Mouse (Mus musculus): ENCODE measurements around the gene Fam172a. TPM values are rescaled to one million over a fixed set of nuclear protein-coding genes. Genes with fewer than 3 reads are reported as not detected.
A peak's percentile ranks its signal among the peaks of the same experiment; 100 is the strongest.

The Fam172a gene
- polyA plus RNA-seq, 1 experiment = 19.1 TPM

DNA sequence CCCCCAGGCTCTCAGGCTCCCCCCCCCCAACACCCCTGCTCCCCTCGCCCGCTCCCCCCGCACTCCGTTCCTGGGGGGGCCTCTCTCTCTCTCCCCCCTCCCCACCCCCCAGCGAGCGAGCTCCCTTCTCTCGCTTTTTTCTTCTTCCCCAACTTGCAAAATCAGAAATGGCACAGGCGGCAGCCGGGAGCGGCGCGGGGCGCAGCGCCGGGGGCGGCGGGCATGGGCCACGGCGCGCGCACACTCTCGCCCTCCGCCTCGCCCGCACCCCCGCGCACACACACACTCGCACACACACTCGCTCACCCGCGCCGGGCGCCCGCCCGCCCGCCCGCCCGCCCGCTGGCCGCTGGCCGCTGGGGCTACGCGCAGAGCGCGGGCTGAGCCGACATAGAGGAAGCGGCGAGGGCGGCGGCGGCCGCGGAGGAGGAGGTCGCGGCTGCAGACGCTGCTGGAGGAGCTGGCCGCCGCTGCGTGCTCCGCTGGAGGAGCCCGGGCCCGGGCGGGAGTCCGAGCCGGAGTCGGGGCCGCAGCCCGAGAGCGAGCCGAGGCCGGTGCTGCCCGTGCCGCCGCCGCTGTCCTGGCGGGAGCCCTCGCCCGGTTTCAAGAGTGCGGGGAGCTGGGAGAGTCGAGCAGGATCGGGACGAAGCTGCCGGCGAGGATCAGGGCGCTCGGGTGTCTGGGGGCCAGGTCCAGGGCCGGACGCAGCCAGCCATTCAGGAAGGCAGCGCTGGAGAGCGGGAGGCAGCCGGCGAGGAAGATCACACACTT, 497.2 kb downstream of the Fam172a start:
- TF ChIP-seq CTCF (IDR thresholded peaks at IDR 0.05; ENCODE audit: extremely low read depth, insufficient read depth, low read length) (no peak), POLR2A (IDR thresholded peaks at IDR 0.05; ENCODE audit: extremely low read depth, insufficient read depth, low read length) (no peak)
- Histone ChIP-seq H3K27ac (ENCODE audit: insufficient read depth, low read length) (peak overlapping the region; percentile 99), H3K4me3 (ENCODE audit: insufficient read depth, low read length) (peak overlapping the region; percentile 97), H3K4me1 (ENCODE audit: control insufficient read depth, insufficient read depth, low read length) (no peaks in the 10 kb centered on the region)

DNA sequence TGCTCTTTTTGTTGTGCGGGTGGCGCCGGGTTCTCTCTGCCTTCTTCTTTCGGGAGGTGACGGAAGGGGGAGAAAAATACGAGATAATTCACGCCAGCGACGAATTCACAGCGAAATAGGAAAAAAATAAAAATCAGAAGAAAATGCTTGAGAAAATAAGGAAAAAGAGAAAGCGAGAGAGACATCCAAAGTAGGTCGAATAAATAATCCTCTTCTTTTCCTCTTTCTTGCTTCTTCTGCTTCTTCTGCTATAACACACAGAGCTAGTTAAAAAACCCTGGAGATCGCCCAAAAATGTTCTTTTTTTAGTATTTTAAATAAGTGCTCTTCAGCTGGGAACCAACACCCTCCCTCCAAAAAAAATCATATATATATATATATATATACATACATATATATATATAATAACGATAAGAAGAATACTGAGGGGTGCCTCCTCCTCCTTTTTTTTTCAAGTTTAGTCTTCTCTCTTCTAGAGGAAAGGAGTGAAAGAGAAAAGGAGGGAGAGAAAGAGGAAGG, 497.9 kb downstream of the Fam172a start, which contains the start of gene Nr2f1:
Nr2f1 (minus strand) TSS at position 116 of the 519 bp plus-strand sequence.
- TF ChIP-seq CTCF (IDR thresholded peaks at IDR 0.05; ENCODE audit: extremely low read depth, insufficient read depth, low read length) (no peak), POLR2A (IDR thresholded peaks at IDR 0.05; ENCODE audit: extremely low read depth, insufficient read depth, low read length) (no peak)

DNA sequence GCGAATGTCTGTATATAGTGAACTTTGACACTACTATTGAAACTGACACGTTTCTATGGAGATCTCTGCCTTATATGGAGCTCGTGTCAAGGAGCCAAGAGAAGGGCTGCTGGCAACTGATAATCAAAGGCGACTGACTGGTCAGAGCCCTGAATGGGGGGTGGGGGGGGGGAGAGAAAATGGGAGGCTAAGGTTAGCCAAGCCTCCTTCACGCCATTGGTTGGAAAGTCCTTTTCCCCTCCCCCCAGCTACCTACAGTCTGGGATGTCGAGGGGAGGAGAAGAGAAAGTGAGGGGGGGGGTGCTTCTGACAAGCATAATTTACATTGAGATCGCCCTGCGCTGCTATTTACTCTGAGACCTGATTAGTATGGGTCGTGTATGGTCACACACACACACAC, 498.6 kb downstream of the Fam172a start:
- Histone ChIP-seq H3K4me3 (ENCODE audit: insufficient read depth, low read length) (peak overlapping the region; percentile 97), H3K27ac (ENCODE audit: insufficient read depth, low read length) (peak overlapping the region; percentile 84), H3K4me1 (ENCODE audit: control insufficient read depth, insufficient read depth, low read length) (no peaks in the 10 kb centered on the region)
- TF ChIP-seq POLR2A (IDR thresholded peaks at IDR 0.05; ENCODE audit: extremely low read depth, insufficient read depth, low read length) = peak; percentile 42
- TF ChIP-seq CTCF (IDR thresholded peaks at IDR 0.05; ENCODE audit: extremely low read depth, insufficient read depth, low read length) = no peak

More for the DNA sequence above, 497.9 kb downstream of the Fam172a start, which contains the start of gene Nr2f1:
- Histone ChIP-seq H3K4me1 (ENCODE audit: control insufficient read depth, insufficient read depth, low read length) (no peaks in the 10 kb centered on the region), H3K4me3 (ENCODE audit: insufficient read depth, low read length) (peak within 1 kb of the TSS; percentile 97), H3K27ac (ENCODE audit: insufficient read depth, low read length) (peak within 1 kb of the TSS; percentile 99)

DNA sequence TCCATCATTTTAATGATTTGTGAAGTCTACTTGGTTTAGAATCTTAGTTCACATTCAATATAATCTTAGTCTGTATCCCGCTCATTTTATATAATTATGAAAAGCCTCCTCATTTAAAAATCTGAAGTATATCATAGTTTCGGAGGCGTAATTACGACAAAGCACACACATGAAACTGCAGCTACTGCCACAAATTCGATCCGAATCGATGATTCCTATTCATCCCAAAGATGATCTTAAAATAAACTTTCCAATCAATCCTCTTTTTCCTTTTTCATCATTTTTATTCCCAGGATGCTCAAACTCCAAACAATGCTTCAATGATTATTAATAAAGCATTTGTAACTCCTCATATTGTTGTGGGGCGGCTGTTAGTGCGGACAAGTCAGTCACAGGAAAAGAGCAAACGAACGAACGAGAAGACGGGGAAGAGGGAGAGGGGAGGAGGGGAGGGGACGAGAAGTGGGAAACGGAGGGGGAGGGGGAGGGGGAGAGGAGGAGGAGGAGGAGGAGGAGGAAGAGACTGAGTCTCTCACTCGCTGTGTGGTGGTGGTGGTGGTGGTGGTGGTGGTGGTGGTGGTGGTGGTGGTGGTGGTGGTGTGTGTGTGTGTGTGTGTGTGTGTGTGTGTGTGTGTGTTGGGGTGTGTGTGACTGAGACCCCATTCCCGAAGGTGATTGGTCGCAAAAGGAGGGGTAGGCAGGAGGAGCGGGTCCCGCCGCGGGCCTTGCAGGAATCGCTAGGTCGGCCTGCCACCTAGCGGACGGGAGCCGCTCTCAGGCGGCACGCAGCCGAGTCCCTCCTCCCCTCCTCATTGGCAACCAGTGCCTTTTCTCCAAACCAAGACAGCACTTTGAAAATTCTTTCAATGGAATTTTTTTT, 499.4 kb downstream of the Fam172a start:
- peak overlapping the region; percentile 97 for H3K4me3 ChIP-seq (ENCODE audit: insufficient read depth, low read length)
- TF ChIP-seq CTCF (IDR thresholded peaks at IDR 0.05; ENCODE audit: extremely low read depth, insufficient read depth, low read length) = peak; percentile 62
- 0 out of 2 replicates have a peak, but pooled peaks have one; percentile 29 for TF ChIP-seq POLR2A (IDR thresholded peaks at IDR 0.05; ENCODE audit: extremely low read depth, insufficient read depth, low read length)
- H3K27ac ChIP-seq (ENCODE audit: insufficient read depth, low read length) = no peak overlapping the region
- no peaks in the 10 kb centered on the region for H3K4me1 ChIP-seq (ENCODE audit: control insufficient read depth, insufficient read depth, low read length)

DNA sequence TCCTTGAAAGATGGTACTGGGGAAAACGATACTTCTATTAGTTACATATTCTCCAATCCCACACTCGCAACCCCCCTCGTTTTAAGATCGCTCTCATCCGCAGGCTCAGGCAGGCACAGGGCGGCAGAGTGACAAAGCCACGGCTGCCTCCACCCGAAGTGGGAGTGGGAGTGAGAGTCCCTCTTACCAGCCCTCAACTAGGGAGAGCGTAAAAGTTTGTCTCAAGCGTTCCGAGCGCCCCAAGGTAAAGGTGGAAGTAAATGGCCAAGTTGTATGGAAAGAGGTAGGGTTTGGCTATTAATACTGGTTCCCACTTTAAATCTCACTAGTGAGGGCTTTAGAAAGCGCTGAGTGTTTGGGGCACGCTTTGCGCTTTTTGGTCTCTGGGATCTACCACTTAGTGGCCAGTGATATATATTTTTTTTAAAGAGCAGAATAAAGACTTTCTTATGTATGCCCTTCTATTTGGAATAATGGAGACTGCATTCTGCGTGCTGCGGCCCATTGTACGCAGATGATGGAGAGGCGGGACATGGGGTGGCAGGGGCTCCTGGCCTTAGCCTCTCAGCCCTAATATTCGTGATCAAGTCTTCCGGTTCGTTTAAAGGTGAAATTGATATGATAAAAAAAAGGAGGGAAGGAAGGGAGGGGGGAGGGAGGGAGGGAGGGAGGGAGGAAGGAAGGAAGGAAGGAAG, 500.2 kb downstream of the Fam172a start:
- Histone ChIP-seq H3K4me1 (ENCODE audit: control insufficient read depth, insufficient read depth, low read length) (no peaks in the 10 kb centered on the region), H3K27ac (ENCODE audit: insufficient read depth, low read length) (peak overlapping the region; percentile 66), H3K4me3 (ENCODE audit: insufficient read depth, low read length) (peak overlapping the region; percentile 97)
- TF ChIP-seq POLR2A (IDR thresholded peaks at IDR 0.05; ENCODE audit: extremely low read depth, insufficient read depth, low read length) (no peak; the same call in 1 of the 2 replicates), CTCF (IDR thresholded peaks at IDR 0.05; ENCODE audit: extremely low read depth, insufficient read depth, low read length) (no peak)

DNA sequence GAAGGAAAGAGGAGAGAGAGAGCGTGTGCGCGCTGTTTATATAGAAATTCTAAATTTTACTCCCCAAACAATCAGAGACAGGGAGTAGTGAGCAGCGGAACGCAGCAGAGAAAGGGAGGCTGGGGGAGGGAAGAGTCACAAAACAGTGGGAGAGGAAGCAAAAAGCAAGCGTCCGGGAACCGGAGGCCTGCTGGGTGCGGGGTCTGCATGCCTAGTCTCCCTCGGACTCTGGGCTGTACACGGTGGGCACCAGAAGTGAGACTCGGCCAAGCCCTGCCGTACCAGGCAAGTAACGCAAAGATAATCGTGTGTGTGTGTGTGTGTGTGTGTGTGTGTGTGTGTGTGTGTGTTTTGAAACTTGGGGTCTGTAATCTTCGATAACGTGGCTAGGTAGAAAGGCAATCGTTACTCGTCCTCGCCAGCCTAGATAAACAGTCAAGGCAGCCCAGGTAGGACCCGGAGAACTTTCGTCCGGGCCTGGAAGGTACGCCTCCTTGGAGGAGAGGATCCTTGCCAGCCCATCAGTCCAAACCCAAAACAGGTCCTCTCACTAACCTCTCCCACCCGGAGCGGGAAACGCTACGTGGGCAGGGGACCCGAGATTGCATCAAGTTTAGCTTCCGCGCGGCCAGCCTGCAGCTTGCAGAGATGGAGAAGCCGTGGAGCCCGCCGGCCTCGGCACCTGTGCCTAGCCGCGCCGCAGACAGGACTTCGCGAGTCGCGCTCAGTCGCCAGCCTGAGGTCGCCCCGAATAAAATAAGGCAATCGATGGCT, 500.9 kb downstream of the Fam172a start:
- Histone ChIP-seq H3K27ac (ENCODE audit: insufficient read depth, low read length) (peak overlapping the region; percentile 96), H3K4me3 (ENCODE audit: insufficient read depth, low read length) (peak overlapping the region; percentile 97), H3K4me1 (ENCODE audit: control insufficient read depth, insufficient read depth, low read length) (no peaks in the 10 kb centered on the region)
- no peak; the same call in 1 of the 2 replicates for TF ChIP-seq POLR2A (IDR thresholded peaks at IDR 0.05; ENCODE audit: extremely low read depth, insufficient read depth, low read length)
- no peak for TF ChIP-seq CTCF (IDR thresholded peaks at IDR 0.05; ENCODE audit: extremely low read depth, insufficient read depth, low read length)

DNA sequence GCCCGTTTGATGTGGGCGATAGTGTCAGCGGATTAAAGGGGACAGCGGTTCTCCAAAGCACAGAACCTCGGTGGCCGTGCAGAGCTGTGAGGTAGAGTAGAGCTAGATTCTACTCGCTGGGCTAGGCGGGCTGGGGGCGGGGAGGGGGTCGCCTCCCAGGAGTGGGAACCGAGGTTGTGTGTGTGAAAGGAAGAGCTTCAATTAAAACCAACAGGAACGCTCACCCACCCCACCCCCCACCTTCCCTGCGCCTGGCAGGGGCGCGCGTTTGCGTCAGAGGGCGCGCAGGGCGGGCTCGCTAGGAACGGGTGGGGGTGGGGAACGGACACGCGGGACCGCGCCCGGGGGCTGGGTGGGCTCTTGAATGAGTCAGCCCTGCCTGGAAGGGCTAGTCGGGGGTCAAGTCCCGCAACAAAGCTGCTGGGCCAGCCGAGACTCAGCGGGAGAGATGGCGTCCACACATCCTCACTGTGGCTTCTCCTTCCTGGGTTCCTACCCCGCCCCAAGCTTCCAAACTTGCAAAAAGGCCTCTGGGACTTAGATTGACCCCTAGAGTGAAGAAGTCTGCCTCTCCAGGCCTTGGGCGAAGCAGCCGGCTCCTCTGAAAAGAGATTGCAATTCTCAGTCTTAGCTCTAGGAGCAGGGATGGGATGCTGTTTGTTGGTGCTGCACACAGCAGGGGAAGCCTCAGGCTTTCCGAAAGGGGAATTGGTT, 501.7 kb downstream of the Fam172a start:
- H3K27ac ChIP-seq (ENCODE audit: insufficient read depth, low read length) = peak overlapping the region; percentile 96
- TF ChIP-seq POLR2A (IDR thresholded peaks at IDR 0.05; ENCODE audit: extremely low read depth, insufficient read depth, low read length) = peak; percentile 50; the same call in 1 of the 2 replicates
- 0 out of 2 replicates have a peak, but pooled peaks have one; percentile 12 for TF ChIP-seq CTCF (IDR thresholded peaks at IDR 0.05; ENCODE audit: extremely low read depth, insufficient read depth, low read length)

DNA sequence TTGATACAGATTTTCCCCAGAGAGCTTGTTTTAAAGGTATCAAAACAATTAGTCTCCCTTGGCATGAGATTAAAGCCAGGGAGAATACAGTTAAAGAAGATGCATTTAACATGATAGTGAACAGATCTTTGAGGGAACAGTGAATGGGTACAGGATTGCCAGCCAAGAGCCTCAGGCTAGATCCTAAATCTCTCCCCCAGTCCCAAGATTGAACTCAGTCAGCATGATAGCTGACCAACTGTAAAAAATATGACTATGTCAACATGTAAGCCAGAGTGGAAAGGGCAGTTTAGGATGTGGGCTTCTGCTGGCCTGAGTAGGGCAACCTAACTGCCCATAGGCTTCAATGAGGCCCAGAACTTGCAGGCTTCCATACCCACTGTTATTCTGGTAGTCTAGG, 503.6 kb downstream of the Fam172a start:
- Histone ChIP-seq H3K4me1 (ENCODE audit: control insufficient read depth, insufficient read depth, low read length) (peaks cover 2% of the 10 kb centered on the region; the same call in 1 of the 2 replicates), H3K27ac (ENCODE audit: insufficient read depth, low read length) (no peak overlapping the region)

More for the DNA sequence above, 501.7 kb downstream of the Fam172a start:
- Histone ChIP-seq H3K4me3 (ENCODE audit: insufficient read depth, low read length) (peak overlapping the region; percentile 97), H3K4me1 (ENCODE audit: control insufficient read depth, insufficient read depth, low read length) (no peaks in the 10 kb centered on the region)

More for the DNA sequence above, 503.6 kb downstream of the Fam172a start:
- H3K4me3 ChIP-seq (ENCODE audit: insufficient read depth, low read length) = no peak overlapping the region
- TF ChIP-seq POLR2A (IDR thresholded peaks at IDR 0.05; ENCODE audit: extremely low read depth, insufficient read depth, low read length) = no peak
- no peak for TF ChIP-seq CTCF (IDR thresholded peaks at IDR 0.05; ENCODE audit: extremely low read depth, insufficient read depth, low read length)

Data from cortical plate, adult 2 months (tissue).